Mouse (Mus musculus) thymus, adult 2 months (tissue): Measurements from ENCODE around the gene Blnk.

ENCODE experiments used
- CTCF ChIP-seq: fragments of 200-500 bp; IDR thresholded peaks from 2 replicates; pipeline ENCODE4 v1.5.1; 2012; ENCODE audit warnings: mild to moderate bottlenecking, control low read depth, low read length, moderate library complexity, borderline replicate concordance; ENCODE audit not compliant: control insufficient read depth, poor library complexity, insufficient read depth; ENCODE audit errors: extremely low read depth
- POLR2A ChIP-seq: fragments of 200-500 bp; IDR thresholded peaks from 2 replicates; pipeline ENCODE4 v1.6.1; 2012; ENCODE audit warnings: mild to moderate bottlenecking, low read length, control low read depth, moderate library complexity; ENCODE audit not compliant: control insufficient read depth, poor library complexity, insufficient read depth; ENCODE audit errors: extremely low read depth

DNA sequence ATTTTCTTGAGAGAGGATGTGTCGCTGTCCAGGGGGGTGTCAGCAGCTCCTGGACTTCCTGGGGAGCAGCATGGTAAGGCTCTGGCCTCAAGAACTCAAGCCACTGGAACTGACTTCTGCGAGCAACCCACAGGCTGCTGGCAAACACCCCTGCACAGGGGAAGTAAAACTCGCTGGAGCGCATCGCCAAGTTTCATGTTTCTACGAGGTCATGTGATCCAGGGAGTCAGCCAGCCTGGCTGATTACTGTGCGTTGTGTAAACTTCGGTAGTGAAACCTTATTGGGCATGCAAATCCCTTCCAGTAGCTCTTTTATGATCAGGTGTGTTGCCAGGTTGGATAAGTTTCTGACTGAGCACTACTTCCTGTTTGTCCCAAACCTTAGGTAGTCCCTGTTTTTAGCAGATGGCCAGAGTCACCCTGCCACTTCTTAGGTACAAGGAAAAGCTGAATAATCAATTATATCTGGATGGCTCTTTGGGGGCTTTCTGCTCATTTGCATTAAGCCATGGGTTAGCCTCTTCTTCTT is at the start of gene Blnk:
- TF ChIP-seq POLR2A (no peak), CTCF (no peak)
